Mouse (Mus musculus) kidney, adult 2 months (tissue): Measurements from ENCODE around the gene Sox13. TPM values are rescaled to one million over a fixed set of nuclear protein-coding genes. Genes with fewer than 3 reads are reported as not detected.
A peak's percentile ranks its signal among the peaks of the same experiment; 100 is the strongest.

ENCODE experiments used
- DNase-seq: peaks from one replicate; pipeline ENCODE4 v3.0.0; 2021
- H3K27ac ChIP-seq: fragments of 200-500 bp; 2 replicates; pipeline ENCODE4 v1.5.1; 2012; ENCODE audit warnings: low read depth, low read length, control low read depth, inconsistent platforms; ENCODE audit not compliant: insufficient read depth
- H3K27me3 ChIP-seq: fragments of 200-500 bp; replicated peaks from 2 replicates; pipeline ENCODE4 v1.6.1; 2012; ENCODE audit warnings: mild to moderate bottlenecking, moderate library complexity, low read length, inconsistent platforms; ENCODE audit not compliant: control insufficient read depth, insufficient read depth
- H3K36me3 ChIP-seq: fragments of 200-500 bp; 2 replicates; pipeline ENCODE4 v1.6.1; 2012; ENCODE audit warnings: mild to moderate bottlenecking, moderate library complexity, low read length, inconsistent platforms; ENCODE audit not compliant: control insufficient read depth, insufficient read depth
- H3K4me1 ChIP-seq: fragments of 200-500 bp; 2 replicates; pipeline ENCODE4 v1.6.1; 2011; ENCODE audit warnings: low read length; ENCODE audit not compliant: control insufficient read depth, insufficient read depth
- H3K4me3 ChIP-seq: fragments of 200-500 bp; 2 replicates; pipeline ENCODE4 v1.5.1; 2011; ENCODE audit warnings: mild to moderate bottlenecking, low read depth, low read length, control low read depth; ENCODE audit not compliant: insufficient read depth
- CTCF ChIP-seq: fragments of 200-500 bp; conservative IDR thresholded peaks from 2 replicates; pipeline ENCODE4 v1.5.1; 2011; ENCODE audit warnings: low read depth, mild to moderate bottlenecking, control low read depth, low read length, moderate library complexity, mixed read lengths; ENCODE audit not compliant: insufficient read depth, insufficient read length
- POLR2A ChIP-seq: fragments of 200-500 bp; IDR thresholded peaks from one replicate; pipeline ENCODE4 v1.6.1; 2011; ENCODE audit warnings: low read depth, low read length, control low read depth
- WGBS: fragments of 180-500 bp; shearing (Covaris S2); methylation state at CpG from one replicate; pipeline ENCODE4 v1.1.7; 2018; 5-methylcytosine and 5-hydroxymethylcytosine counted together
- polyA plus RNA-seq: library from polyadenylated mRNA; depleted of rRNA; stranded (reverse); fragments of >200 nt; gene quantifications from 2 replicates; pipeline ENCODE4 v1.2.3, GENCODE M21; 2012

The Sox13 gene
- polyA plus RNA-seq, 1 experiment: 46.7 TPM

DNA sequence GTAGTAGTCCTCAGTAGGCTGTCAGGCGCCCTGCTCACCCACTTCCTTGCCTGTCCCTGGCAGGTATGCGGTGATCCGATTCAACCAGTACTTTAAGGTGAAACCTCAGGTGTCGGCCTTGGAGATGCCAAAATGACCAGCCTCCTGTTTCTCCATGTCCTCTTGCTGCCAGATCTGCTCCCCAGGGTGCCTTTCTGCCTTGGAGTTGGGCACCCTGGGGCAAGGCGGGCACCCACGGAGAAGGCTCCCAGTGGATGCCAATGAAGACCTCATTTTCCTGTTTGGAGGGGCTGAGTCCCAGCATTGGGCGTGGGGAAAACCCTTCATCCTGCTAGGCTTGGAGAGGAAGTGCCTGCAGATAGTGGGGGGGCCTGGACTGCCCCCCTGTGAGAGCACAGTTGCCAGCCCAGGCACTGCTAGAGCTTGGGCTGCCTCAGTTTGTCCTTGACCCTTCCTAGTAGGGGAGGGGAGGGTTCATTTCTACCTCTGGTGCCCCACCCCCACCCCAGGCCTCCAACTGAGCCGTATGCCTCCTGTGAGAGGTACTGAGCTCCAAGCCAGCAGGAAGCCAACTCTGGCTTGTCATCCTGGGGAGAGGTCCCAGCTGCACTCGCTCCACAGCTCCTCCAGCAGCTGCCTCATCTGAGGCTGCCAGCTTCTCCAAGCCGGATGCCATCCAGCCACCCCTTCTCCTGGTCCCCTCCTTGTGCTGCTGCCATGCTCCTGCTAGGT is 44.8 kb downstream of the Sox13 start:
- H3K27me3 ChIP-seq: no peaks in the 10 kb centered on the region
- 53% methylated on average over 10 of the region's 10 CpGs for WGBS
- H3K4me3 ChIP-seq: no peak overlapping the region
- peaks cover 18% of the 10 kb centered on the region; the same call in 1 of the 2 replicates for H3K4me1 ChIP-seq
- H3K36me3 ChIP-seq: no peaks in the 10 kb centered on the region
- TF ChIP-seq POLR2A: no peak
- TF ChIP-seq CTCF: no peak
- H3K27ac ChIP-seq: peak overlapping the region; percentile 52
- peak; percentile 49 for DNase-seq

DNA sequence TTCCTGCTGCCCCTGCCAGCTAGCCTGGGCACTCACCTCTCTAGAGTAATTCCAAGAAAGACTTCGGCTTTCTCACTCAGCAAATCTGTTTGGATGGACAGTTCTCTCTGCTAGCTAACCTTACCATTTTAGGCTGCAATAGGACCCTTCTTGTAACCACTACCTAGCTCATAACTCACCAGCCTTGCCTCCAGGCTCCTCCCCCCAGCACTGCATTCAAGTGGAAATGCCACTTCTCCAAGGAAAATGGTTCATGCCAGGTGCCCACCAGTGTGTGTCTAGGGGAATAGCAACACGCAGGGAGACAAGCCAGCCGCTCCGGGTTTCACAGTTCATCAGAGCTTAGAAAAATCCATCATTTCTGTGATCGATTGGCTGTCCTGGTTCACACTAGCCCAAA is 46.6 kb downstream of the Sox13 start:
- 0 out of 2 replicates have a peak overlapping the region, but pooled peaks have one; percentile 1 for H3K27ac ChIP-seq
- no peaks in the 10 kb centered on the region for H3K36me3 ChIP-seq
- DNase-seq: peak; percentile 51
- TF ChIP-seq POLR2A (no peak), CTCF (no peak)
- H3K27me3 ChIP-seq: no peaks in the 10 kb centered on the region
- peaks cover 18% of the 10 kb centered on the region; the same call in 1 of the 2 replicates for H3K4me1 ChIP-seq
- H3K4me3 ChIP-seq: no peak overlapping the region
- 52% methylated on average over 5 of the region's 5 CpGs for WGBS

GRCm38 (mm10) chr1:133375696-133376346 is 48.4 kb downstream of the Sox13 start:
- DNase-seq: peak; percentile 96
- WGBS: 42% methylated on average over 10 of the region's 10 CpGs
- peaks cover 18% of the 10 kb centered on the region; the same call in 1 of the 2 replicates for H3K4me1 ChIP-seq
- H3K36me3 ChIP-seq: no peaks in the 10 kb centered on the region
- H3K27ac ChIP-seq: peak overlapping the region; percentile 4
- no peaks in the 10 kb centered on the region for H3K27me3 ChIP-seq
- H3K4me3 ChIP-seq: no peak overlapping the region
- TF ChIP-seq CTCF: peak; percentile 30; the same call in 1 of the 2 replicates
- TF ChIP-seq POLR2A: no peak

DNA sequence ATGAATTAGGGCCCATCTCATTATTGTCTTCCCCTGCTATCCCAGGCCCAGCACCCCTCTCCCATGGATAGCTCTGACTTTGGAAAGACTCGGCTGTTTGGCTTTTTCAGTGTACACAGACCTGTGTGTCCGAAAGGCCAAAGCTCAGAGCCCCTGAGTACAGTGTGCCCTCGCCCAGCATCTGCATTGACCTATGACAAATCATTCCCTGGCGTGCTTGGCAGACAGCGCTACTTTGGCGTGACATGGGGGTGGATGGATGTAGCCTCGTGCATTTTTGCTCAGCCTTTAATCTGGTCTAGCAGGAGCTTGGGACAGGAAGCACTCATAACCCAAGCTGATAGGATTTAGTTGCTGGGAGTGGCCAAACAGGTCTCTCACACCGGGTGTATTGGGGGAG is 52.1 kb downstream of the Sox13 start:
- TF ChIP-seq POLR2A (no peak), CTCF (no peak)
- no peak overlapping the region for H3K4me3 ChIP-seq
- H3K27me3 ChIP-seq: no peaks in the 10 kb centered on the region
- DNase-seq: peak; percentile 49
- no peak overlapping the region for H3K27ac ChIP-seq
- WGBS: 58% methylated on average over 8 of the region's 8 CpGs
- no peaks in the 10 kb centered on the region for H3K36me3 ChIP-seq
- H3K4me1 ChIP-seq: peaks cover 15% of the 10 kb centered on the region; the same call in 1 of the 2 replicates

DNA sequence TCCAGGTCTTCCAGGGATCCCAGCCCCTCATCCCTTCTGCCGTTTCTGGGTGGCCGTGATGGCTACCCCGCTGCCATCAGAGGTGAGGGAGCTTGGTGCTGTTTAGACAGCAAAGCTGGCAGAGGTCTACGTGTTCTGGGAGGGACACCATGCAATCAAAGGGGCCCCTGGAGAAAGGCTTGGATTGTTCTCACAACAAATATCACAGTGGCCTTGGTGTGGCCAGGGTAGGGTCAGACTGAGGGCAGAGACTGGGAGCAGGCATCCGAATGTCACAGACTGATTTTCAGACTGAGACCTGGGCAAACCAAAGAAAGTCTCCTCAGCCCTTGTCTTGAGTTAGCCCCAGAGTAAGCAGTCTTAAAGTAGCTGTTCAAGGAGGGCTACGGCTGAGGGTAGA is 52.7 kb downstream of the Sox13 start:
- H3K4me3 ChIP-seq: no peak overlapping the region
- DNase-seq: no peak
- 87% methylated on average over 6 of the region's 6 CpGs for WGBS
- H3K4me1 ChIP-seq: peaks cover 10% of the 10 kb centered on the region; the same call in 1 of the 2 replicates
- no peaks in the 10 kb centered on the region for H3K27me3 ChIP-seq
- TF ChIP-seq CTCF (no peak), POLR2A (no peak)
- no peak overlapping the region for H3K27ac ChIP-seq
- H3K36me3 ChIP-seq: no peaks in the 10 kb centered on the region

DNA sequence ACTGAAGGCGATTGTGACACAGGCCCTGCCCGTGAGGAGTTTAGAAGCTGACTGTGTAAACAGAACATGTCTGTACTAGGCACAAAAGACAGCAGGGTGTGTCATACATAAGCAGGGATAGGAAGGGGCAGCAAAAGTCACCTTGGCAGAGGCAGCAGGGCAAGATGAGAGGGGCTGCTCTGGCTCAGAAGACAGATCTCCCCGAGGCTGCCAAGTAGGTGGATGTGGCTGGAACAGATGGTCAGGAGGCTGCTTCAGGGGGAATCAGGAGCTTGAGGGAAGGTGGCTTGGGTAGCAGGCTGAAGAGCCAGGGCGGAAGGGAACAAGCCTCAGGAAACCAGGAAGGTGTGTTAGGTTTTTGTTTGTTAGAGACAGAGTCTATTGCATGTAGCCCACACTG is 53.8 kb downstream of the Sox13 start:
- Histone ChIP-seq H3K27me3 (no peaks in the 10 kb centered on the region), H3K27ac (no peak overlapping the region), H3K4me3 (no peak overlapping the region), H3K36me3 (no peaks in the 10 kb centered on the region), H3K4me1 (peaks cover 2% of the 10 kb centered on the region; the same call in 1 of the 2 replicates)
- TF ChIP-seq CTCF (no peak), POLR2A (no peak)
- WGBS: 81% methylated on average over 4 of the region's 4 CpGs
- DNase-seq: no peak

DNA sequence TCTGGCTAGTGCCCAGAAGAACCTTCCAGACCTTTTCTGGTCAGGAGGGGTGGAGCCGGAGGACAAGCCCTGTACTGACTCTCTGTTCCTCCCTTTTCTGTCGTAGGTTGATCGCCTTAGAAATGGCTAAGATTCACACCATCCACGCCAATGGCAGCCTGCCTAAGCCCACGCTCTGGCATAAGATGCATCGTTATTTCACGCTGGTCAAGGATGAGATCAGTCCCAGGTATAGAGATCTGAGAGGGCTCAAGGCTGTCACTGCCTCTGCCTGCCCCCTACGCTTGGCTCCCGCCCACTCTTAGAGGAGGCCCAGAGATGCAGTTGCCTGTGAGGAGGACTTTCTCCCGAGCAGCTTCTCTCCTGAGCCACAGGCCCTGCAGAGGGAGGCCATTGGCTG is 55.5 kb downstream of the Sox13 start:
- TF ChIP-seq CTCF (no peak), POLR2A (no peak)
- no peak overlapping the region for H3K27ac ChIP-seq
- H3K27me3 ChIP-seq: no peaks in the 10 kb centered on the region
- no peaks in the 10 kb centered on the region for H3K36me3 ChIP-seq
- WGBS: 82% methylated on average over 10 of the region's 10 CpGs
- H3K4me3 ChIP-seq: no peak overlapping the region
- H3K4me1 ChIP-seq: no peaks in the 10 kb centered on the region
- no peak for DNase-seq
